ENCODE assay signal across 8 mouse cellular contexts in the genomic region with DNA sequence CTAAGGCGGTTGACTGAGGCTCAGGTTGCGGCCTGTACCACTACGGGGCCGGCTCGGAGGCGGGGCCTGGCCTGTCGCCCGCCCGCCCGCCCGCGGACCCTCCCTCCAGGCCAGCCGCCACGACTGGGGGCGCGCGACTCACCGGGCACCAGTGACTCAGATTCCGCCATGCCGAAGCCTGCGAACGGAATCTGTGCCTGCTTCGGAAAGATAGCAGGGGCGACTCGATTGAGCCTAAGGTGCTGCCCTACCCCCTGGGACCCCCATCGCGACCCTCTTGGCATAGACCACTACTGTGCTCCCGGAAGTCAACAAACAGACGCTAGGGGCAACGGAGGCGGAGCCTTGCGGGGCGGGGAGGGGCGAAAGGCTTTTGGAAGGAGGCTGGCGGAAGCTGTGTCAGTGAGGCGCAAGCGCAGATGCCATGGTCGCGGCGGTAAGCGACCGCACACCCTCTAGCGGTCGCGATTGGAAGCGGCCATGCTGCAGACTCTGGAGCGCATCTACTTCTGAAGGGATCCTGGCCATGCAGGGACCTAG. TPM values are rescaled to one million over a fixed set of nuclear protein-coding genes. Genes with fewer than 3 reads are reported as not detected.
DNase-seq lines count a peak whose midpoint lies in the region; ATAC-seq lines count a peak whose summit lies in the region.

A gene (minus strand): TSS at position 511 of the 540 bp plus-strand sequence.

- peak; percentile 94 for DNase-seq in adrenal gland, adult 2 months
- peak; percentile 92 for DNase-seq in embryo, embryonic 11 days
- DNase-seq in gastrocnemius, postnatal 14 days = peak; percentile 91
- DNase-seq in left cerebral cortex, postnatal 10 days (ENCODE audit: extremely low spot score in 1 of 2, low spot score in 2 of 2) = peak; percentile 76 to 94
- DNase-seq in right cerebral cortex, postnatal 10 days (ENCODE audit: low spot score in 2 of 2) = peak; percentile 93
- DNase-seq in urinary bladder, postnatal 14 days (ENCODE audit: low spot score) = peak; percentile 91

- intact Hi-C loops in gastrocnemius, postnatal 14 days (cut with DNase I; ENCODE audit: low total_unique reads) = no loop called here
- intact Hi-C loops in left cerebral cortex, postnatal 10 days (cut with DNase I) = no loop called here

- peak; percentile 89 for ATAC-seq in inflammation-experienced regulatory T-cells, adult 6 months
- peak; percentile 100 for ATAC-seq in megakaryocyte progenitor cell, adult 5-6 weeks (replicated peaks; ENCODE audit: poor library complexity)

RNA-seq across cellular contexts. Expression of the gene that starts here (rescaled TPM):
- total RNA-seq in adrenal gland, adult 2 months (2021) = 1 to 10 TPM; 5.0 to 5.9 TPM
- polyA plus RNA-seq in adrenal gland, adult 2 months (2012; rRNA removed) = 0.42 and 0.92 TPM in 2 replicates
- 1 to 10 TPM; 2.0 to 2.1 TPM for total RNA-seq in gastrocnemius, postnatal 14 days (2021)
- polyA plus RNA-seq in inflammation-experienced regulatory T-cells, adult 6 months (2017; shearing (Covaris generic)) = 1 to 10 TPM; 3.4 to 5.6 (median 4.3) TPM
- 10 to 100 TPM; 23.6 TPM for total RNA-seq in left cerebral cortex, postnatal 10 days (2021)
- total RNA-seq in megakaryocyte progenitor cell, adult 5-6 weeks (2015) = 8.1 and 8.2 TPM in 2 replicates
- 8.3 and 9.5 TPM in 2 replicates for total RNA-seq in megakaryocyte progenitor cell, adult 5-6 weeks (2017)

Comparison
In these comparisons a context has a peak if more than half of its experiments do, and no peak if none do; other contexts are left out.
1. Peak in every context shown above with its lines: DNase-seq and ATAC-seq.